Mouse (Mus musculus) heart, embryonic 12.5 days (tissue): ENCODE measurements around the gene Kansl1. TPM values are rescaled to one million over a fixed set of nuclear protein-coding genes. Genes with fewer than 3 reads are reported as not detected.

Experiments
- ATAC-seq: fragments of 200-750 bp; cut with Nextera tagmentation; 2 replicates; pipeline ENCODE4 v1.8.0; 2017; ENCODE audit warnings: moderate TSS enrichment, moderate library complexity; ENCODE audit not compliant: insufficient number of reproducible peaks, low FRiP score
- H3K27ac ChIP-seq: fragments of 300-500 bp; sonication (generic); 2 replicates; pipeline ENCODE4 v1.5.1; 2016; ENCODE audit warnings: mild to moderate bottlenecking, moderate library complexity; ENCODE audit not compliant: poor library complexity, severe bottlenecking
- H3K27me3 ChIP-seq: fragments of 300-500 bp; sonication (generic); replicated peaks from 2 replicates; pipeline ENCODE4 v1.6.1; 2016; ENCODE audit warnings: mild to moderate bottlenecking, moderate library complexity
- H3K36me3 ChIP-seq: fragments of 300-500 bp; sonication (generic); 2 replicates; pipeline ENCODE4 v1.6.1; 2016; ENCODE audit warnings: mild to moderate bottlenecking, moderate library complexity
- H3K4me1 ChIP-seq: fragments of 300-500 bp; sonication (generic); replicated peaks from 2 replicates; pipeline ENCODE4 v1.6.1; 2016; ENCODE audit warnings: mild to moderate bottlenecking
- H3K4me2 ChIP-seq: fragments of 300-500 bp; sonication (generic); 2 replicates; pipeline ENCODE4 v1.6.1; 2016; ENCODE audit warnings: mild to moderate bottlenecking, moderate library complexity
- H3K4me3 ChIP-seq: fragments of 300-500 bp; sonication (generic); 2 replicates; pipeline ENCODE4 v1.5.1; 2016; ENCODE audit warnings: mild to moderate bottlenecking
- H3K9ac ChIP-seq: fragments of 300-500 bp; sonication (generic); 2 replicates; pipeline ENCODE4 v1.6.1; 2016; ENCODE audit warnings: mild to moderate bottlenecking, moderate library complexity
- H3K9me3 ChIP-seq: fragments of 300-500 bp; sonication (generic); replicated peaks from 2 replicates; pipeline ENCODE4 v1.6.1; 2016; ENCODE audit warnings: mild to moderate bottlenecking, moderate library complexity
- WGBS: fragments of 180-500 bp; shearing (Covaris S2); methylation state at CpG from one replicate; pipeline ENCODE4 v1.1.7; 2016; 5-methylcytosine and 5-hydroxymethylcytosine counted together
- polyA plus RNA-seq: library from polyadenylated mRNA; unstranded; fragments of >200 nt; fragmentation: Nextera tagmentation; extraction: Ambion mirVana; gene quantifications from 2 replicates; pipeline ENCODE4 v1.2.1, GENCODE M21; 2016

Kansl1 gene
- polyA plus RNA-seq, 1 experiment from 2014 or later: 18.1 TPM

DNA sequence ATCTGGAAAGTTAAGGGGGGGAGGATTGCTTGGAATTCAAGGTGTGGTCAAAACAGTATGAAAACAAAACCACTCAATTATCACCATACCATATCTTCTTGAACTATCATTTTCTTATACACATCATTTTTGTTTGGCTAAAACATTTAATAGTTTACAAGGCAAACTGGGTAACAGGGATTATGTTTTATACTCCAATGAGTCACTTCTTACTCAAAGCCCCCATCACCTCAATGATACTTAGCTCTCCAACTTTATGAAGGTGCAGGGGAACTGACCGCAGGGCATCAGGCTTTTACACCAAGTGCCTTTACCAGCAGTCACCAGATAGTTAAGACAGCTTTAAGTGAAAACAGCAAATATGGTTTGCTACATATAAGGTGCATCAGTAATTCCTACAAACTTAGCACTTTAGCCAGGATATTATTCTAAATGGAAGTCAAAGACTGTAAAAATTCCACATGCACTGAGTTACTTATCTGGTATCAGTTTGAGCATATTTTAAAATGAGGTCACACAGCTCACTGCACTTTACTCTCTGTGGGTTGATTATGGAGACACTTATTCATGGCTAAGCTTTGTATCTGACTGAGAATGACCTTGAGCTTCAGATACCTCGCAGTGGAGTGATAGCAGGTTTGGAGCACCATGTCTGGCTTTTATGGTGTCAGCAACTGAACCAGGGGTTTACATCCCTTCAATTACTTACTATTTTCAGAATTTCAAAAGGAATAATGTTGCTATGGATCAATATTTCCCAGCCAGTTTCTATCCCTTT is 104.6 kb downstream of the Kansl1 start:
- peak overlapping the region; percentile 60 for H3K27ac ChIP-seq
- no peak overlapping the region for H3K4me2 ChIP-seq
- no peak overlapping the region for H3K4me3 ChIP-seq
- peaks cover 18% of the 10 kb centered on the region for H3K36me3 ChIP-seq
- ATAC-seq: 0 out of 2 replicates have a peak, but pooled peaks have one; percentile 25
- WGBS: 63% methylated on average over 2 of the region's 2 CpGs
- no peaks in the 10 kb centered on the region for H3K27me3 ChIP-seq
- H3K4me1 ChIP-seq: 0 out of 2 replicates have a peak, but pooled peaks cover 6% of the 10 kb centered on the region
- H3K9me3 ChIP-seq: no peaks in the 10 kb centered on the region
- H3K9ac ChIP-seq: no peak overlapping the region

DNA sequence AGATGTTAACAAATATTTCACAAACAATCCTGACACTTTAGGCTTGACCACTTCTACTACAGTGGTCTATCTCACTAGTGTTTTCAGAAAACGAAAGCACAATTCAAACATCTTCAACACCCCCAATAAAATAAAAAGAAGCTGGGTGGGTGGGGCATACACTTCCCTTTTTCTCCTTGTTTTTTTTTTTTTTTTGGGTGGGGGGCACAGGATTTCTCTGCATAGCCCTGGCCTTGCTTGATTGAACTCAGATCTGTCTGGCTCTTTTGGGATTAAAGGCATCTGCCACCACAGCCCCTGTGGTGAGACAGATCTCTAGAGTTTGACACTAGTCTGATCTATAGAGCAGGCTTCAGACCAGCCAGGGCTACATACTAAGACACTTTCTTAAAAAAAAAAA is 106.0 kb downstream of the Kansl1 start:
- H3K27me3 ChIP-seq: no peaks in the 10 kb centered on the region
- H3K27ac ChIP-seq: no peak overlapping the region
- 0 out of 2 replicates have a peak, but pooled peaks cover 6% of the 10 kb centered on the region for H3K4me1 ChIP-seq
- H3K4me3 ChIP-seq: no peak overlapping the region
- no peaks in the 10 kb centered on the region for H3K9me3 ChIP-seq
- 84% methylated on average over 1 of the region's 1 CpGs for WGBS
- H3K36me3 ChIP-seq: peaks cover 7% of the 10 kb centered on the region
- H3K9ac ChIP-seq: no peak overlapping the region
- no peak overlapping the region for H3K4me2 ChIP-seq
- no peak for ATAC-seq

DNA sequence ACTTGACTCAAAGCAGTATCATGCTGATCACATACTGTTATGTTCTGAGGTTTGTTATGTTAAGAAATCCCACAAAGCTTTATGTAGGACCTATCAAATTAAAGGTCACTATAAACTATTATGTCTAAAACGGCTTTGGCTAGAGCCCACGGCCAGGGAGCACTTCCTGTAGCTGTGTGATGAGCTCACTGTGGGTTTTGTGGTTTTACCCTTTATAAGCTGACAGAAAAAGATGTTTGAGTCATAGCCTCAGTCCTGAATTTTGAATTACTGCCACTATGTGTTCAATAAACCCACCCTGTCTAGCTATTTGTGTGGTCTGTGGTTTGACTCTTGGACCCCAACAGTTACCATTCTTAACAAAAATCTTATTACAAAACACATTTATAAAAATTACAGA is 106.9 kb downstream of the Kansl1 start:
- peaks cover 12% of the 10 kb centered on the region for H3K36me3 ChIP-seq
- 72% methylated on average over 2 of the region's 2 CpGs for WGBS
- ATAC-seq: no peak

DNA sequence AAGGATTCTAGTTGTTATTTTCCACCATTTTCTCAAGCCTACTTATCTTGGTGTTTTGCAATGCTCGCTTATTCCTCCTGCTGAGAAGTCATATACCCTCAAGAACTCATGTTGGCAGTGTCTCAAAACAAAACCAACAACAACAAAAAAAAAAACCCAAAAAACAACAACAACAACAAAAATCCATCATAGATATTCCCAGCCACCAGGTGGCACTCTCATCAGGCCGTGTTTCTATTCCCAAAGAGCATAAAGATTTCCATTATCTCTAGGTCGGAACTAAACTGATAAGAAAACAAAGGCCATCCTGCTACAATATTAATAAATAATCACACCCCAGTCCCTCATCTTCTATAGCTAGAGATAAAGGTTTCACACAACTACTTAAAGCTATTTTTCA is 121.7 kb downstream of the Kansl1 start:
- no peaks in the 10 kb centered on the region for H3K9me3 ChIP-seq
- peaks cover 5% of the 10 kb centered on the region for H3K4me1 ChIP-seq
- no peak overlapping the region for H3K4me3 ChIP-seq
- H3K27ac ChIP-seq: no peak overlapping the region
- H3K4me2 ChIP-seq: no peak overlapping the region
- no peak overlapping the region for H3K9ac ChIP-seq
- WGBS: 66% methylated on average over 3 of the region's 3 CpGs
- H3K27me3 ChIP-seq: no peaks in the 10 kb centered on the region
- ATAC-seq: no peak
- peaks cover 73% of the 10 kb centered on the region for H3K36me3 ChIP-seq

More for the DNA sequence above, 106.9 kb downstream of the Kansl1 start:
- Histone ChIP-seq H3K27ac (no peak overlapping the region), H3K27me3 (no peaks in the 10 kb centered on the region), H3K4me2 (no peak overlapping the region), H3K9me3 (no peaks in the 10 kb centered on the region), H3K4me1 (0 out of 2 replicates have a peak, but pooled peaks cover 6% of the 10 kb centered on the region), H3K4me3 (no peak overlapping the region), H3K9ac (no peak overlapping the region)

DNA sequence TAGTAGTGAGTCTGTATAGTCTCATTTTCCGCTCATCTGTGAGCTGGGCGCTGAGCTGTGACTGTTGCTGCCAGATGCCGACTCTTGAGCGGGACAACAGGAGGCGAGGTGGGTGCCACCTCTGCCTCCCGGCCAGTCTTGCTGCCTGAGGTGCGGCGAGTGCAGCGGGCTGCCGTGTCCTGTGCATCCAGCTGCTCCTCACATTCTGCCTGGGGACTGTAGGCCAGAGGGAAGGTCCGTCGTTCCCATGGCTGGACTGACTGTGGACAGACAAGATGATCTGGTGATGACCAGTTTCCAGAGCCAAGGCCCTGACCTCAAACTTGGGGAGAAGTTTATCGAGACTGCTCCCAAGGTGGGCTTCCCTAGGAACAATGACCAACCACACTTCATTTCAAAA is 133.7 kb downstream of the Kansl1 start:
- Histone ChIP-seq H3K27me3 (no peaks in the 10 kb centered on the region), H3K27ac (no peak overlapping the region), H3K36me3 (peaks cover 80% of the 10 kb centered on the region), H3K4me2 (no peak overlapping the region), H3K4me1 (peaks cover 7% of the 10 kb centered on the region), H3K4me3 (no peak overlapping the region), H3K9me3 (no peaks in the 10 kb centered on the region), H3K9ac (no peak overlapping the region)
- no peak for ATAC-seq
- 88% methylated on average over 13 of the region's 13 CpGs for WGBS

DNA sequence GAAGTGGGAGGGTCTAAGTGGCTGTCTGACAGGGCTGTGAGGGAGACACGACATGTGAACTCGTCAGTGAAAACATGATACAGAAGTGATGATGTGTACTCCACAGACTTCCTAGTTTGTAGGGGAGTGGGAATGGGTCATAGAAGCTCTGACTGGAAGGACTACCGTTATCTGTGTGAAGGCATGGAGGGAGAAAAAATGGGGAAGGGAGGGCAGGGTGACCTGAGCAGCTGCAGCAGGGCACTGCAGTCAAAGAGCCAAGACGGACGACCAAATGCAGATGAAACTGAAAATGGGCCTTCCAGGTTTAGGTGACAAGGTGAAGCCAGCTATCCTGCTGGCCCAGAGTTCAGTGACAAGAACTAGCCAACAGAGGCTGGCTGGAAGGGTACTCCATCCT is 134.5 kb downstream of the Kansl1 start:
- Histone ChIP-seq H3K36me3 (peaks cover 72% of the 10 kb centered on the region), H3K4me2 (no peak overlapping the region), H3K4me1 (peaks cover 7% of the 10 kb centered on the region), H3K9me3 (no peaks in the 10 kb centered on the region), H3K9ac (no peak overlapping the region), H3K27me3 (no peaks in the 10 kb centered on the region), H3K27ac (peak overlapping the region; percentile 22; the same call in 1 of the 2 replicates), H3K4me3 (no peak overlapping the region)
- WGBS: 26% methylated on average over 5 of the region's 5 CpGs
- ATAC-seq: peak; percentile 35; the same call in 1 of the 2 replicates

DNA sequence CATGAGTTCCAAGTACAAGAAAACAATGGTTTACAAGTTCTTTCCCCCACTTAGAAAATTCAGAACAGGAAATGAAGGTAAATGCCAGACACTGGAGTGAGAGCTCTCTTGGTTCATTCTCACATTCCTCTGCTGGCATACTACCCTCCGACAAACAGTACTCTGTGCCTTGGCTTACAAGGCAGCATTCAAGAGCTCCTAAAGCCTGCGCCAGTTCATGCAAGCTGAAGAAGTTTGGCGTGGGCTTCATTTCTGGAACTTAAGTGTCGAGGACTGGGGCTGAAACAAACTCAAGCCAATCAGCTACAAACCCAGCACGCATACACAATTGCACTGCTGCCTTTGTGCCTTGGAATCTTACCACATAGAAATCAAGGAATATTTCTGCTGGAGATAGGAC is 136.6 kb downstream of the Kansl1 start:
- Histone ChIP-seq H3K27ac (no peak overlapping the region), H3K36me3 (peaks cover 52% of the 10 kb centered on the region)
- WGBS: 89% methylated on average over 5 of the region's 5 CpGs

DNA sequence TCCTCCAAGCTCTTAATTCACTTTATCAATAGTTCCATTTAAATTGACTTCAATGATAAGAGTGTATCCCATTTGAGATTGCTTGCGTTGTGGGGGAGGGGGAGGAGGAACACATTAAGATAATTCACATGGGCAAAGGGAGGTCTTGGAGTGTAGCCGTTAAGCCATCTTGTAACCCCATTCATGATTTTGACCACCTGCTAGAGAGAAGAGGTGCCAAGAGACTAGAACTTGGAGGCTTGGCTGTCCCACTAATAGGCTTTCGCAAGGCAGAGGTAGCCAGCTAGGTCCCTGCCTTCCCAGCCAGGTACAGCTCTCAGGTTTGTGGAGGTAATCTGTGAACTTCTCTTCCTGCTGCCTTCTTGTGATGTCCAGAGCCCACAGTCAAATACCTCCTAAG is 137.5 kb downstream of the Kansl1 start:
- H3K36me3 ChIP-seq: peaks cover 46% of the 10 kb centered on the region
- no peak overlapping the region for H3K4me3 ChIP-seq
- peaks cover 10% of the 10 kb centered on the region for H3K4me1 ChIP-seq
- no peak overlapping the region for H3K9ac ChIP-seq
- WGBS: 83% methylated on average over 3 of the region's 3 CpGs
- no peak overlapping the region for H3K4me2 ChIP-seq
- no peaks in the 10 kb centered on the region for H3K9me3 ChIP-seq
- ATAC-seq: no peak
- no peaks in the 10 kb centered on the region for H3K27me3 ChIP-seq
- H3K27ac ChIP-seq: 0 out of 2 replicates have a peak overlapping the region, but pooled peaks have one; percentile 18

More for the DNA sequence above, 136.6 kb downstream of the Kansl1 start:
- Histone ChIP-seq H3K4me2 (no peak overlapping the region), H3K27me3 (no peaks in the 10 kb centered on the region), H3K9me3 (no peaks in the 10 kb centered on the region), H3K4me1 (peaks cover 10% of the 10 kb centered on the region), H3K9ac (no peak overlapping the region), H3K4me3 (no peak overlapping the region)
- ATAC-seq: no peak

DNA sequence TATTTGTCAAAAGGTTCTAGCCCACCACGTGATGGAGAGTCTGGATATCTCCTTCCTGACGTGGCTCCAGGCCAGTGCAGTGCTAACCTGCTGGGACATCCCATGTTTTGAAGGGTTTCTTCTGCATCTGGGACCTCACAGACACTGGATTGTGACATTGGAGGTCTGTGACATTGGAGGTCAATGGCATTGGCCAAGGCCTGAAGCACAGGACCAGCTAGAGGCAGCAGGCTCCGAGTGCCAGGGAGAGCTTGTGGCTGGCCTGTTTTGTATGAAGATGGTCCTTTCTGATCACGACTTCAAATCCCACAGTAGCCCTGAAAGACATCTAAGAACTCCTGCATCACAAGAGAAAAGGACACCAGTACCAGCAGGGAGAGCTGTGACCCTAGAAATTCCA is 138.5 kb downstream of the Kansl1 start:
- Histone ChIP-seq H3K4me2 (no peak overlapping the region), H3K9ac (no peak overlapping the region), H3K9me3 (no peaks in the 10 kb centered on the region), H3K36me3 (peaks cover 36% of the 10 kb centered on the region), H3K27me3 (no peaks in the 10 kb centered on the region), H3K4me3 (no peak overlapping the region), H3K4me1 (peaks cover 10% of the 10 kb centered on the region), H3K27ac (no peak overlapping the region)
- ATAC-seq: no peak
- 77% methylated on average over 4 of the region's 4 CpGs for WGBS

DNA sequence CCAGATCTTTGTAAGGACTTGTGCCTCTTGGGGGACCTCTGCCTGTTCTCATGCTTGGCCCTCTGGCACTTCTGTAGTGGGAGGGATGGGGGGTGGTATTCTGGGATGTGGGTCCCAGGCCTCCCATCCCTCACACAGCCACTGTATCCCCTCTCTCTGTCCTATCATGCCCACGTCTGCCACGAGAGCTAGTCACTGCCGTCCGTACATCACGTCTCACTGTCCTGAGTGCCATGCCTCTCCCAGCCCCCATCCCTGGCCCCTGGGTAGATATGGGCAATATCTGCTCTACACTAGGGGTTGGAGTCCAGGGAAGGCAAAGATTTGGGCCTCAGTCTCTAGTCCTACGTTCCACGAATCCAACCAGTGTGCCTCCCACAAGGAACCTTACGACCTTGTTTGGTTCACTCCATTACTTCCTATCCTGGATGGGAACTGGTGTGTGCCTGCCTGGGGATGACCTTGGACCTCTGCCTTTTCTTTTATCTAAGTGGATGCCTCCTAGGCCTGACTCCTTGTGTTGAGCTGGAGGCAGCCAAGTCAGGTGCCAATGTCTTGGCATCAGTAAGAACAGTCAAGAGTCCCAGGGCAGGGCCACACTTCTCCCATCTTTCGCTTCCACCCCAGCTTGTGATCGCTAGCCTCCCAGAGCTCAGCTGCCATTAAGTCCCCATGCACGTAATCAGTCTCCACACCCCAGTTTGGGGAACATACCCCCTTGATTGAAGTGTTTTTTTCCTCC is 139.3 kb downstream of the Kansl1 start:
- no peak overlapping the region for H3K27ac ChIP-seq
- no peak overlapping the region for H3K4me3 ChIP-seq
- H3K4me2 ChIP-seq: no peak overlapping the region
- peaks cover 28% of the 10 kb centered on the region for H3K36me3 ChIP-seq
- WGBS: 74% methylated on average over 11 of the region's 11 CpGs
- ATAC-seq: no peak
- peaks cover 8% of the 10 kb centered on the region for H3K4me1 ChIP-seq
- H3K9ac ChIP-seq: no peak overlapping the region
- no peaks in the 10 kb centered on the region for H3K9me3 ChIP-seq
- H3K27me3 ChIP-seq: no peaks in the 10 kb centered on the region

DNA sequence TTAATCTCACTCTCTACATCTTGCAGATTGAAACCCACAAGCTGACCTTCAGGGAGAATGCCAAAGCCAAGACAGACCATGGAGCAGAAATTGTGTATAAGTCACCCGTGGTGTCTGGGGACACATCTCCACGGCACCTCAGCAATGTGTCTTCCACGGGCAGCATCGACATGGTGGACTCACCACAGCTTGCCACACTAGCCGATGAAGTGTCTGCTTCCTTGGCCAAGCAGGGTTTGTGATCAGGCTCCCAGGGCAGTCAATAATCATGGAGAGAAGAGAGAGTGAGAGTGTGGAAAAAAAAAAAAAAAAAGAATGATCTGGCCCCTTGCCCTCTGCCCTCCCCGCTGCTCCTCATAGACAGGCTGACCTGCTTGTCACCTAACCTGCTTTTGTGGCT is 140.7 kb downstream of the Kansl1 start:
- ATAC-seq: no peak
- Histone ChIP-seq H3K9ac (no peak overlapping the region), H3K36me3 (peaks cover 18% of the 10 kb centered on the region), H3K27me3 (0 out of 2 replicates have a peak, but pooled peaks cover under 1% of the 10 kb centered on the region), H3K27ac (no peak overlapping the region), H3K9me3 (no peaks in the 10 kb centered on the region), H3K4me2 (no peak overlapping the region), H3K4me1 (peaks cover 3% of the 10 kb centered on the region; the same call in 1 of the 2 replicates), H3K4me3 (no peak overlapping the region)
- WGBS: 85% methylated on average over 6 of the region's 6 CpGs
